Mouse (Mus musculus) thymus, adult 2 months (tissue): ENCODE results near the gene Auts2.

Source experiments
- CTCF ChIP-seq: fragments of 200-500 bp; IDR thresholded peaks from 2 replicates; pipeline ENCODE4 v1.5.1; 2012; ENCODE audit warnings: mild to moderate bottlenecking, control low read depth, low read length, moderate library complexity, borderline replicate concordance; ENCODE audit not compliant: control insufficient read depth, poor library complexity, insufficient read depth; ENCODE audit errors: extremely low read depth
- POLR2A ChIP-seq: fragments of 200-500 bp; IDR thresholded peaks from 2 replicates; pipeline ENCODE4 v1.6.1; 2012; ENCODE audit warnings: mild to moderate bottlenecking, low read length, control low read depth, moderate library complexity; ENCODE audit not compliant: control insufficient read depth, poor library complexity, insufficient read depth; ENCODE audit errors: extremely low read depth

- TF ChIP-seq CTCF (no peak), POLR2A (no peak)
Measured at GRCm38 (mm10) chr5:131812483-131813063, 730.6 kb downstream of the Auts2 start.
